Mouse (Mus musculus) myocyte (in vitro differentiated cells): ENCODE data around the gene Pbp2. TPM values are rescaled to one million over a fixed set of nuclear protein-coding genes. Genes with fewer than 3 reads are reported as not detected.

Experiments used
- H3K27me3 ChIP-seq: one replicate; pipeline ENCODE4 v1.6.1; 2011; ENCODE audit not compliant: control insufficient read depth, insufficient read depth, insufficient read length
- H3K36me3 ChIP-seq: one replicate; pipeline ENCODE4 v1.6.1; 2011; ENCODE audit not compliant: control insufficient read depth, insufficient read depth
- H3K4me2 ChIP-seq: one replicate; pipeline ENCODE4 v1.6.1; 2011; ENCODE audit warnings: low read depth, control low read depth
- H3K4me3 ChIP-seq: one replicate; pipeline ENCODE4 v1.5.1; 2011; ENCODE audit warnings: mild to moderate bottlenecking, control low read depth, moderate library complexity
- H3K79me2 ChIP-seq: one replicate; pipeline ENCODE4 v1.6.1; 2011; ENCODE audit not compliant: control insufficient read depth, insufficient read depth
- H3ac ChIP-seq: one replicate; pipeline ENCODE4 v1.6.1; 2011; ENCODE audit not compliant: control insufficient read depth, insufficient read length
- CEBPB ChIP-seq: IDR thresholded peaks from 2 replicates; pipeline ENCODE4 v1.6.1; 2011; ENCODE audit warnings: mild to moderate bottlenecking, moderate library complexity; ENCODE audit not compliant: poor library complexity, insufficient read depth, severe bottlenecking
- E2F4 ChIP-seq: IDR thresholded peaks from one replicate; pipeline ENCODE4 v1.6.1; 2011; ENCODE audit warnings: mild to moderate bottlenecking, control low read depth, moderate library complexity; ENCODE audit not compliant: insufficient read depth
- MAX ChIP-seq: IDR thresholded peaks from one replicate; pipeline ENCODE4 v1.6.1; 2011; ENCODE audit warnings: low read depth, mild to moderate bottlenecking, control low read depth
- MYOD1 ChIP-seq, 3 experiments: IDR thresholded peaks; one replicate each; pipeline ENCODE4 v1.6.1; 2011; ENCODE audit warnings: control low read depth in 2 of 3, low read depth in 2 of 3, mild to moderate bottlenecking in 2 of 3, moderate library complexity in 1 of 3; ENCODE audit not compliant: insufficient read length in 2 of 3, control insufficient read depth in 1 of 3
- MYOG ChIP-seq, 3 experiments: IDR thresholded peaks; one replicate each; pipeline ENCODE4 v1.6.1; 2011; ENCODE audit warnings: control low read depth in 2 of 3, low read depth in 2 of 3, mild to moderate bottlenecking in 2 of 3; ENCODE audit not compliant: insufficient read length in 2 of 3, control insufficient read depth in 1 of 3, insufficient read depth in 1 of 3
- POLR2A ChIP-seq: IDR thresholded peaks from one replicate; pipeline ENCODE4 v1.6.1; 2011; ENCODE audit warnings: low read depth, mild to moderate bottlenecking, control low read depth, moderate library complexity; ENCODE audit not compliant: insufficient read length
- POLR2AphosphoS2 ChIP-seq: IDR thresholded peaks from one replicate; pipeline ENCODE4 v1.6.1; 2011; ENCODE audit warnings: low read depth, control low read depth; ENCODE audit not compliant: insufficient read length
- REST ChIP-seq: IDR thresholded peaks from one replicate; pipeline ENCODE4 v1.6.1; 2011; ENCODE audit warnings: mild to moderate bottlenecking, control low read depth, moderate library complexity; ENCODE audit not compliant: insufficient read depth, insufficient read length
- SRF ChIP-seq: IDR thresholded peaks from one replicate; pipeline ENCODE4 v1.6.1; 2011; ENCODE audit warnings: low read depth; ENCODE audit not compliant: control insufficient read depth, insufficient read length
- TCF12 ChIP-seq: IDR thresholded peaks from one replicate; pipeline ENCODE4 v1.6.1; 2011; ENCODE audit warnings: mild to moderate bottlenecking, control low read depth; ENCODE audit not compliant: poor library complexity, insufficient read depth, severe bottlenecking
- TCF3 ChIP-seq: IDR thresholded peaks from one replicate; pipeline ENCODE4 v1.6.1; 2011; ENCODE audit warnings: low read depth, control low read depth; ENCODE audit not compliant: insufficient read length
- USF1 ChIP-seq: IDR thresholded peaks from one replicate; pipeline ENCODE4 v1.6.1; 2011; ENCODE audit warnings: low read depth, mild to moderate bottlenecking, control low read depth, moderate library complexity
- polyA plus RNA-seq: library from polyadenylated mRNA; unstranded; fragments of >200 nt; fragmentation: generic; extraction: Trizol; gene quantifications from one replicate; pipeline ENCODE4 v1.2.1, GENCODE M21; 2012; ENCODE audit warnings: missing spikeins

Gene Pbp2
- polyA plus RNA-seq = 0.16 TPM

GRCm38 (mm10) chr6:135310305-135310704 lies at the start of gene Pbp2:
TSS of gene Pbp2 (minus strand) at chr6:135310405.
- H3K27me3 ChIP-seq = no peaks in the 10 kb centered on the region
- H3K4me3 ChIP-seq = no peak within 1 kb of the TSS
- TF ChIP-seq MYOG (IDR thresholded peaks at IDR 0.05; ENCODE audit: control insufficient read depth in 1 of 3, insufficient read depth in 1 of 3, insufficient read length in 2 of 3, low read depth in 2 of 3) (no peak), CEBPB (no peak), POLR2AphosphoS2 (no peak), MYOD1 (IDR thresholded peaks at IDR 0.05; ENCODE audit: control insufficient read depth in 1 of 3, insufficient read length in 2 of 3, low read depth in 2 of 3) (no peak), REST (no peak), SRF (no peak), MAX (no peak), TCF3 (no peak), POLR2A (no peak), E2F4 (no peak), USF1 (no peak), TCF12 (no peak)
- no peaks in the 10 kb centered on the region for H3K36me3 ChIP-seq
- H3K79me2 ChIP-seq = no peaks in the 10 kb centered on the region
- no peak within 1 kb of the TSS for H3K4me2 ChIP-seq
- H3ac ChIP-seq = no peak within 1 kb of the TSS

GRCm38 (mm10) chr6:135354953-135355352 lies 44.7 kb upstream of the Pbp2 start:
- Histone ChIP-seq H3K27me3 (no peaks in the 10 kb centered on the region), H3K4me2 (no peak overlapping the region), H3ac (no peak overlapping the region), H3K79me2 (no peaks in the 10 kb centered on the region), H3K4me3 (no peak overlapping the region), H3K36me3 (no peaks in the 10 kb centered on the region)
- TF ChIP-seq CEBPB (no peak), REST (no peak), TCF3 (no peak), MYOD1 (IDR thresholded peaks at IDR 0.05; ENCODE audit: control insufficient read depth in 1 of 3, insufficient read length in 2 of 3, low read depth in 2 of 3) (no peak), MAX (no peak), E2F4 (no peak), SRF (no peak)

- Histone ChIP-seq H3K4me2 (peak overlapping the region; percentile 69), H3K79me2 (no peaks in the 10 kb centered on the region), H3K36me3 (no peaks in the 10 kb centered on the region), H3ac (no peak overlapping the region), H3K27me3 (no peaks in the 10 kb centered on the region), H3K4me3 (no peak overlapping the region)
- TF ChIP-seq POLR2A (no peak), MYOG (IDR thresholded peaks at IDR 0.05; ENCODE audit: control insufficient read depth in 1 of 3, insufficient read depth in 1 of 3, insufficient read length in 2 of 3, low read depth in 2 of 3) (no peak), MYOD1 (IDR thresholded peaks at IDR 0.05; ENCODE audit: control insufficient read depth in 1 of 3, insufficient read length in 2 of 3, low read depth in 2 of 3) (no peak), CEBPB (no peak), REST (no peak), POLR2AphosphoS2 (no peak), E2F4 (no peak), MAX (no peak), TCF12 (no peak), USF1 (no peak), SRF (no peak), TCF3 (no peak)
These were observed 42.3 kb upstream of the Pbp2 start for GRCm38 (mm10) chr6:135352537-135352936.

- TF ChIP-seq MYOG (IDR thresholded peaks at IDR 0.05; ENCODE audit: control insufficient read depth in 1 of 3, insufficient read depth in 1 of 3, insufficient read length in 2 of 3, low read depth in 2 of 3) (peak in 2 of 3 experiments; percentile 87 to 97), MAX (no peak), CEBPB (no peak), TCF12 (peak; percentile 91), MYOD1 (IDR thresholded peaks at IDR 0.05; ENCODE audit: control insufficient read depth in 1 of 3, insufficient read length in 2 of 3, low read depth in 2 of 3) (peak in 2 of 3 experiments; percentile 78 to 93), USF1 (no peak), TCF3 (peak; percentile 77), REST (no peak)
- Histone ChIP-seq H3K4me3 (no peak overlapping the region), H3K4me2 (peak overlapping the region; percentile 69), H3ac (no peak overlapping the region), H3K27me3 (no peaks in the 10 kb centered on the region), H3K79me2 (no peaks in the 10 kb centered on the region), H3K36me3 (no peaks in the 10 kb centered on the region)
These were observed 41.6 kb upstream of the Pbp2 start for GRCm38 (mm10) chr6:135351638-135352302.

GRCm38 (mm10) chr6:135341076-135341378 lies 30.8 kb upstream of the Pbp2 start:
- no peaks in the 10 kb centered on the region for H3K36me3 ChIP-seq
- no peaks in the 10 kb centered on the region for H3K27me3 ChIP-seq
- peak overlapping the region; percentile 41 for H3K4me2 ChIP-seq
- H3K4me3 ChIP-seq = no peak overlapping the region
- H3ac ChIP-seq = no peak overlapping the region
- H3K79me2 ChIP-seq = no peaks in the 10 kb centered on the region
- TF ChIP-seq MAX (no peak), POLR2A (no peak), POLR2AphosphoS2 (no peak), REST (no peak), MYOD1 (IDR thresholded peaks at IDR 0.05; ENCODE audit: control insufficient read depth in 1 of 3, insufficient read length in 2 of 3, low read depth in 2 of 3) (no peak), TCF3 (no peak), TCF12 (no peak), E2F4 (no peak), SRF (no peak), USF1 (no peak), CEBPB (no peak), MYOG (IDR thresholded peaks at IDR 0.05; ENCODE audit: control insufficient read depth in 1 of 3, insufficient read depth in 1 of 3, insufficient read length in 2 of 3, low read depth in 2 of 3) (no peak)
